Mouse (Mus musculus): ENCODE measurements around the gene Gpr132. TPM values are rescaled to one million over a fixed set of nuclear protein-coding genes. Genes with fewer than 3 reads are reported as not detected.

The Gpr132 gene
- polyA plus RNA-seq, 1 experiment: 256 TPM

GRCm38 (mm10) chr12:112911701-112912100, 43.7 kb upstream of the Gpr132 start:
- Histone ChIP-seq H3K4me1 (replicated peaks; ENCODE audit: control insufficient read depth, insufficient read depth, low read length) (peaks cover 26% of the 10 kb centered on the region), H3K36me3 (ENCODE audit: control insufficient read depth, insufficient read depth, low read length) (no peaks in the 10 kb centered on the region), H3K27ac (ENCODE audit: control insufficient read depth, insufficient read depth, low read length) (no peak overlapping the region), H3K4me3 (ENCODE audit: control insufficient read depth, insufficient read depth, low read length) (no peak overlapping the region), H3K27me3 (ENCODE audit: control insufficient read depth, insufficient read depth, low read length) (no peaks in the 10 kb centered on the region)
- WGBS: 96% methylated on average over 17 of the region's 17 CpGs
- TF ChIP-seq CTCF (IDR thresholded peaks at IDR 0.05; ENCODE audit: borderline replicate concordance, control insufficient read depth, extremely low read depth, insufficient read depth, low read length, poor library complexity): no peak
- no peak for TF ChIP-seq POLR2A (IDR thresholded peaks at IDR 0.05; ENCODE audit: control insufficient read depth, extremely low read depth, insufficient read depth, low read length, poor library complexity)
- DNase-seq: no peak

GRCm38 (mm10) chr12:112908991-112909390, 41.0 kb upstream of the Gpr132 start:
- H3K27me3 ChIP-seq (ENCODE audit: control insufficient read depth, insufficient read depth, low read length): no peaks in the 10 kb centered on the region

GRCm38 (mm10) chr12:112905001-112905400, 37.0 kb upstream of the Gpr132 start:
- H3K4me1 ChIP-seq (replicated peaks; ENCODE audit: control insufficient read depth, insufficient read depth, low read length): no peaks in the 10 kb centered on the region
- WGBS: 95% methylated on average over 5 of the region's 5 CpGs
- no peak for DNase-seq
- H3K36me3 ChIP-seq (ENCODE audit: control insufficient read depth, insufficient read depth, low read length): no peaks in the 10 kb centered on the region
- no peaks in the 10 kb centered on the region for H3K27me3 ChIP-seq (ENCODE audit: control insufficient read depth, insufficient read depth, low read length)
- H3K4me3 ChIP-seq (ENCODE audit: control insufficient read depth, insufficient read depth, low read length): no peak overlapping the region
- H3K27ac ChIP-seq (ENCODE audit: control insufficient read depth, insufficient read depth, low read length): no peak overlapping the region
- TF ChIP-seq CTCF (IDR thresholded peaks at IDR 0.05; ENCODE audit: borderline replicate concordance, control insufficient read depth, extremely low read depth, insufficient read depth, low read length, poor library complexity) (no peak), POLR2A (IDR thresholded peaks at IDR 0.05; ENCODE audit: control insufficient read depth, extremely low read depth, insufficient read depth, low read length, poor library complexity) (no peak)

More at GRCm38 (mm10) chr12:112908991-112909390, 41.0 kb upstream of the Gpr132 start:
- TF ChIP-seq CTCF (IDR thresholded peaks at IDR 0.05; ENCODE audit: borderline replicate concordance, control insufficient read depth, extremely low read depth, insufficient read depth, low read length, poor library complexity) (no peak), POLR2A (IDR thresholded peaks at IDR 0.05; ENCODE audit: control insufficient read depth, extremely low read depth, insufficient read depth, low read length, poor library complexity) (no peak)
- H3K36me3 ChIP-seq (ENCODE audit: control insufficient read depth, insufficient read depth, low read length): no peaks in the 10 kb centered on the region
- peaks cover 14% of the 10 kb centered on the region for H3K4me1 ChIP-seq (replicated peaks; ENCODE audit: control insufficient read depth, insufficient read depth, low read length)
- no peak for DNase-seq
- 96% methylated on average over 22 of the region's 22 CpGs for WGBS
- H3K4me3 ChIP-seq (ENCODE audit: control insufficient read depth, insufficient read depth, low read length): no peak overlapping the region
- H3K27ac ChIP-seq (ENCODE audit: control insufficient read depth, insufficient read depth, low read length): no peak overlapping the region

GRCm38 (mm10) chr12:112903941-112904340, 35.9 kb upstream of the Gpr132 start:
- H3K27me3 ChIP-seq (ENCODE audit: control insufficient read depth, insufficient read depth, low read length): no peaks in the 10 kb centered on the region
- H3K4me3 ChIP-seq (ENCODE audit: control insufficient read depth, insufficient read depth, low read length): no peak overlapping the region
- no peaks in the 10 kb centered on the region for H3K36me3 ChIP-seq (ENCODE audit: control insufficient read depth, insufficient read depth, low read length)
- DNase-seq: no peak
- WGBS: 93% methylated on average over 8 of the region's 8 CpGs
- no peak overlapping the region for H3K27ac ChIP-seq (ENCODE audit: control insufficient read depth, insufficient read depth, low read length)
- TF ChIP-seq CTCF (IDR thresholded peaks at IDR 0.05; ENCODE audit: borderline replicate concordance, control insufficient read depth, extremely low read depth, insufficient read depth, low read length, poor library complexity) (no peak), POLR2A (IDR thresholded peaks at IDR 0.05; ENCODE audit: control insufficient read depth, extremely low read depth, insufficient read depth, low read length, poor library complexity) (no peak)
- H3K4me1 ChIP-seq (replicated peaks; ENCODE audit: control insufficient read depth, insufficient read depth, low read length): no peaks in the 10 kb centered on the region

- Histone ChIP-seq H3K36me3 (ENCODE audit: control insufficient read depth, insufficient read depth, low read length) (no peaks in the 10 kb centered on the region), H3K4me1 (replicated peaks; ENCODE audit: control insufficient read depth, insufficient read depth, low read length) (no peaks in the 10 kb centered on the region), H3K27me3 (ENCODE audit: control insufficient read depth, insufficient read depth, low read length) (no peaks in the 10 kb centered on the region), H3K27ac (ENCODE audit: control insufficient read depth, insufficient read depth, low read length) (no peak overlapping the region), H3K4me3 (ENCODE audit: control insufficient read depth, insufficient read depth, low read length) (no peak overlapping the region)
- no peak for DNase-seq
- no peak for TF ChIP-seq POLR2A (IDR thresholded peaks at IDR 0.05; ENCODE audit: control insufficient read depth, extremely low read depth, insufficient read depth, low read length, poor library complexity)
- 91% methylated on average over 9 of the region's 9 CpGs for WGBS
These were observed 32.6 kb upstream of the Gpr132 start for GRCm38 (mm10) chr12:112900641-112901040.

GRCm38 (mm10) chr12:112898960-112899359, 30.9 kb upstream of the Gpr132 start:
- no peak for TF ChIP-seq POLR2A (IDR thresholded peaks at IDR 0.05; ENCODE audit: control insufficient read depth, extremely low read depth, insufficient read depth, low read length, poor library complexity)
- TF ChIP-seq CTCF (IDR thresholded peaks at IDR 0.05; ENCODE audit: borderline replicate concordance, control insufficient read depth, extremely low read depth, insufficient read depth, low read length, poor library complexity): no peak
- WGBS: 72% methylated on average over 4 of the region's 4 CpGs
- H3K4me3 ChIP-seq (ENCODE audit: control insufficient read depth, insufficient read depth, low read length): no peak overlapping the region
- no peak overlapping the region for H3K27ac ChIP-seq (ENCODE audit: control insufficient read depth, insufficient read depth, low read length)
- no peak for DNase-seq
- no peaks in the 10 kb centered on the region for H3K36me3 ChIP-seq (ENCODE audit: control insufficient read depth, insufficient read depth, low read length)
- H3K27me3 ChIP-seq (ENCODE audit: control insufficient read depth, insufficient read depth, low read length): no peaks in the 10 kb centered on the region
- H3K4me1 ChIP-seq (replicated peaks; ENCODE audit: control insufficient read depth, insufficient read depth, low read length): 0 out of 2 replicates have a peak, but pooled peaks cover 7% of the 10 kb centered on the region

- no peaks in the 10 kb centered on the region for H3K27me3 ChIP-seq (ENCODE audit: control insufficient read depth, insufficient read depth, low read length)
- no peak overlapping the region for H3K27ac ChIP-seq (ENCODE audit: control insufficient read depth, insufficient read depth, low read length)
- 94% methylated on average over 12 of the region's 12 CpGs for WGBS
These were observed 30.3 kb upstream of the Gpr132 start for GRCm38 (mm10) chr12:112898351-112898750.

More at GRCm38 (mm10) chr12:112898351-112898750, 30.3 kb upstream of the Gpr132 start:
- Histone ChIP-seq H3K4me1 (replicated peaks; ENCODE audit: control insufficient read depth, insufficient read depth, low read length) (0 out of 2 replicates have a peak, but pooled peaks cover 8% of the 10 kb centered on the region), H3K4me3 (ENCODE audit: control insufficient read depth, insufficient read depth, low read length) (no peak overlapping the region), H3K36me3 (ENCODE audit: control insufficient read depth, insufficient read depth, low read length) (no peaks in the 10 kb centered on the region)
- TF ChIP-seq POLR2A (IDR thresholded peaks at IDR 0.05; ENCODE audit: control insufficient read depth, extremely low read depth, insufficient read depth, low read length, poor library complexity) (no peak), CTCF (IDR thresholded peaks at IDR 0.05; ENCODE audit: borderline replicate concordance, control insufficient read depth, extremely low read depth, insufficient read depth, low read length, poor library complexity) (no peak)
- no peak for DNase-seq

All from thymus, adult 2 months (tissue).